Mouse (Mus musculus) testis, adult 2 months (tissue): ENCODE measurements around the gene Pik3cd. TPM values are rescaled to one million over a fixed set of nuclear protein-coding genes. Genes with fewer than 3 reads are reported as not detected.

Experiments used
- H3K27ac ChIP-seq: fragments of 200-500 bp; 2 replicates; pipeline ENCODE4 v1.5.1; 2012; ENCODE audit warnings: low read depth, low read length; ENCODE audit not compliant: control insufficient read depth, insufficient read depth
- H3K27me3 ChIP-seq: fragments of 200-500 bp; 2 replicates; pipeline ENCODE4 v1.6.1; 2012; ENCODE audit warnings: mild to moderate bottlenecking, low read length, moderate library complexity; ENCODE audit not compliant: control insufficient read depth, insufficient read depth
- H3K36me3 ChIP-seq: fragments of 200-500 bp; 2 replicates; pipeline ENCODE4 v1.6.1; 2012; ENCODE audit warnings: mild to moderate bottlenecking, low read length; ENCODE audit not compliant: control insufficient read depth, insufficient read depth
- H3K4me1 ChIP-seq: fragments of 200-500 bp; 2 replicates; pipeline ENCODE4 v1.6.1; 2012; ENCODE audit warnings: low read length; ENCODE audit not compliant: control insufficient read depth, insufficient read depth
- H3K4me3 ChIP-seq: fragments of 200-500 bp; 2 replicates; pipeline ENCODE4 v1.5.1; 2012; ENCODE audit warnings: low read depth, mild to moderate bottlenecking, low read length, moderate library complexity, mixed read lengths; ENCODE audit not compliant: control insufficient read depth
- CTCF ChIP-seq: fragments of 200-500 bp; IDR thresholded peaks from 2 replicates; pipeline ENCODE4 v1.5.1; 2012; ENCODE audit warnings: low read depth, mild to moderate bottlenecking, inconsistent platforms, low read length, moderate library complexity; ENCODE audit not compliant: control insufficient read depth, insufficient read depth, insufficient replicate concordance
- POLR2A ChIP-seq: fragments of 200-500 bp; IDR thresholded peaks from 2 replicates; pipeline ENCODE4 v1.6.1; 2012; ENCODE audit warnings: low read depth, mild to moderate bottlenecking, inconsistent platforms, low read length, moderate library complexity; ENCODE audit not compliant: control insufficient read depth
- polyA plus RNA-seq: library from polyadenylated mRNA; depleted of rRNA; stranded (reverse); fragments of >200 nt; gene quantifications from 2 replicates; pipeline ENCODE4 v1.2.3, GENCODE M21; 2012

Gene Pik3cd
- polyA plus RNA-seq, 1 experiment, result 27.7 TPM

DNA sequence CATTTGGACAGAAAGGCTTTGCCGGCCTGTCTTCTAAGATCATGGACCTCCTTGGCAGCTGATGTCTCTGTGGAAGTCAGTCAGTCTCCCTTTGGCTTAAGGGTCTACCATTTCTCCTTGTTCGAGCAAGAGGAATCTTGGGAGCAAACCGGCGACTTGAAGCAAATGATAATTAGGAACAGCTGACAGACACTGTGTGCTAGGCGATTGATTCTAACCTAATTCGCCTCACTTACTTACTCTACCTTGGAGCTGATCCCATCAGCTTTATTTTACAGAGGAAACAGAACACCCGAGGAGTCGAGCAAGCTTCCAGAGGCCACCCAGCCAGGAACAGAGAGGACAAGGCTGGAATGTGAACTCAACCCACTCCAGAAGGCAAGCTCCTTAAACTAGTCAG, 11.0 kb downstream of the Pik3cd start:
- no peak for TF ChIP-seq CTCF
- TF ChIP-seq POLR2A, result no peak
- Histone ChIP-seq H3K4me1 (no peaks in the 10 kb centered on the region; the same call in 1 of the 2 replicates), H3K27ac (peak overlapping the region; percentile 10), H3K27me3 (no peaks in the 10 kb centered on the region), H3K36me3 (no peaks in the 10 kb centered on the region), H3K4me3 (no peak overlapping the region)

DNA sequence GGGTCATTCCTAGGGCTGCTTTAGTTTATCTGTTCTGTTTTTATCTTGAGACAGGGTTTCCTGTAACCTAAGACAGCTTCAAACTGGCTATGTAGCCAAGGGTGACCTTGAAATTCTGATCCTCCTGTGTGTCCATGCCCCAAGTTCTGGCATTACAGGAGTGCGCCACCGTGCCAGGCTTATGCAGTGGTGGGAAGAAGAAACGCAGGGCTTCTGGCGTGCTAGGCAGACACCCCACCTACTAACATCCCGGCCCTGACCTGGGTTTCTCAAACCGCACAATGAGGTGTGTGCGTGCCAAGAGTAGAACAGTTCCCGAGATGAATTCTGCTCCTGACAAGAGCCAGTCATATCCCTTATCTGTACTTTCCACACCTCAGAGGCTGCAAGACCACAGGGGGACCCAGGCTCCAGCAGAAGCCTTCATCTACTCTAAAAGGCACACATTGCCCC, 11.5 kb downstream of the Pik3cd start:
- H3K4me3 ChIP-seq, result no peak overlapping the region
- peak overlapping the region; percentile 10 for H3K27ac ChIP-seq
- H3K4me1 ChIP-seq, result no peaks in the 10 kb centered on the region
- no peaks in the 10 kb centered on the region for H3K36me3 ChIP-seq
- TF ChIP-seq CTCF (no peak), POLR2A (no peak)
- no peaks in the 10 kb centered on the region for H3K27me3 ChIP-seq

DNA sequence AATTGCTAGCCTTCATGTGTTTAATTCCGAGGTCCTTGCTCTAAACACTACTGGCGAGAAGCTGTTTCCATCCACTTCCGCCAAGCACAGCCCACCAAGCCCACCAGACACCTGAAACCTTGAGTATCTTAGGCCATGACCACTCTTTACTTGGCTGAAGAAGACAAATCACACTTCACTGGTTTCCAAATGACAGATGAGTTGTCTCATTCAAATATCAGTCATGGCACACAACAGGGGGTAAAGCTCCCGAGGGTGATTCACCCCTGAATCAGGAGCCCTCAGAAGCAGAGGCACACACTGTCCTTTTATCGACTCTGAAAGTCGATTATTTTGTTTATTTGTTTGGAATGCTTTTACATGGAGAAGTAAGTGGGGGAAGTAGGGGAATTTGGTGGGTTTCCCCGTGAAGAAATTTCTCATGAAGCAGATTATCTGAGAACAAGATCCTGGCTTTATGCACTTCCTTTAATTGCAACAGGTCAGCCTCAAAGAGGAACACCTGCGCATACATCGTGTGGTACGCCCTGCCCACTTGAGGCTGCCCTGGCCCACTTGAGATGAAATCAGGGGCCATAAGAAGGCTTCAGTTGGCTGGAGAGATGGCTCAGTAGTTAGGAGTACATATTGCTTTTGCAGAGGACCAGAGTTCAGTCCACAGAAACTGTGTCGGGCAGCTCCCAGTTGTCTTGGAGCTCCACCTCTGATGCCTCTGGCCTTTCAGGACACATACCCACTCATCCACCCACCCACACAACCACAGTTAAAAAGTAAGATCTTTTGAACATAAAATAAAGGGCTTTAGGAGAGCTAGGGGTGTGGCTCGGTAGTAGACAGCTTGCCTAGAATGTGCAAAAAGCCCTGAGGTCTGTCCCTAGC, 12.3 kb downstream of the Pik3cd start:
- H3K4me1 ChIP-seq, result no peaks in the 10 kb centered on the region
- no peak overlapping the region for H3K27ac ChIP-seq
- H3K36me3 ChIP-seq, result no peaks in the 10 kb centered on the region
- TF ChIP-seq CTCF, result no peak
- TF ChIP-seq POLR2A, result no peak
- H3K27me3 ChIP-seq, result no peaks in the 10 kb centered on the region
- no peak overlapping the region for H3K4me3 ChIP-seq

DNA sequence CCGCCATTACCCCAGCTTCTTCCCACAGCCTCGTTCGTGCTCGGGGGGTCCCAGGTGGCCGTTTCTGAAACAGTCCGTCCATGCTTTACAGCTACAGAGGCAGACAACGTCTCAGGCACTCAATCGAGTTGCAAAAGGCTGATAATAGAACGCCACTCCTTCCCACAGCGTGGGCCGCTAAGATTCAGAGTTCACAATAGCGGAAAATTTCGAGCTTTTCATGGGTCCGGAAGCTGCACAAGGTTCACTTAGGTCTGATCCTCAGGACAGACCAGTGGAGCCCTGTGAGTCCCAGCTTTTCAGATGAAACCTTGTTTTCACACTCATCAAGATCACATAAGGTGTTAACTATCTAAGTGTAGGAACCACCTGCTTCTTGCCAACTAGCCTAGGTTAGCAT, 13.5 kb downstream of the Pik3cd start:
- Histone ChIP-seq H3K4me3 (no peak overlapping the region), H3K27ac (no peak overlapping the region), H3K36me3 (no peaks in the 10 kb centered on the region), H3K4me1 (no peaks in the 10 kb centered on the region), H3K27me3 (no peaks in the 10 kb centered on the region)
- TF ChIP-seq CTCF, result no peak
- no peak for TF ChIP-seq POLR2A

DNA sequence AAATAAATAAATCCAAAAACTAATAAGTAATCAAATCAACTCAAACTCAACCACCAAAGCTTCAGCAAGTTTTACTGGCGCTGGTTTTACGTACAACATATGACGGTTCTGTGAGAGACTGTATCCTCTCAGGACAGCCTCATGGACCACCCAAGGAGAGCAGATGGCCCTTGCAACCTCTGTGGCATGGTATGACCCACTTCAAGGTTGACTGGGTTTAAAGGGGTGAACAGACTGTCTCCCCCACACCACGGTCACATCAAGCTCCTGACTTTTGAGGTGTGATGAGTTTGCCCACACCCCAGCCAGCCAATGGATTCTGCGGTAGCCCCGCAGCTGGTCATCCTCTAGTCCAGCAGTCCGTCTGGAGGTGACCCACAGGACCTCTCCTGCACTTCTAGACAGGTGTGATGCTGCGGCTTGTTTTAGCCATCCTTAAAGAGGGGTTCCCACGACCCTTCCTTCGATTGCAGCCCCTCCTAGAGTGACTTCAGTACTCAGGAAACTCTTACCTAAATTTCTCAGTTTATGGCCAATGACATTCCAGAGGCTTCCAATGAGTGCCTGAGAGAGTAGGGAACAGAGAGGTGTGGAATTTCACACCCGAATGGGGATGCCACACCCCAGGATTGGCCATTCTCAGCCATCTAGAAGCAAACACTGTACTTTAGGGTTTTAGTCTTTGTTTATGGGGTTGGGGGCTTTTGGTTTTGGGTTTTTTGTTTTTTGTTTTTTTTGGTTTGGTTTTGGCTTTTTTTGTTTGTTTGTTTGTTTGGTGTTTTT, 17.3 kb downstream of the Pik3cd start:
- Histone ChIP-seq H3K27me3 (no peaks in the 10 kb centered on the region), H3K4me1 (no peaks in the 10 kb centered on the region), H3K4me3 (no peak overlapping the region), H3K27ac (no peak overlapping the region), H3K36me3 (no peaks in the 10 kb centered on the region)
- TF ChIP-seq CTCF, result no peak
- no peak for TF ChIP-seq POLR2A

DNA sequence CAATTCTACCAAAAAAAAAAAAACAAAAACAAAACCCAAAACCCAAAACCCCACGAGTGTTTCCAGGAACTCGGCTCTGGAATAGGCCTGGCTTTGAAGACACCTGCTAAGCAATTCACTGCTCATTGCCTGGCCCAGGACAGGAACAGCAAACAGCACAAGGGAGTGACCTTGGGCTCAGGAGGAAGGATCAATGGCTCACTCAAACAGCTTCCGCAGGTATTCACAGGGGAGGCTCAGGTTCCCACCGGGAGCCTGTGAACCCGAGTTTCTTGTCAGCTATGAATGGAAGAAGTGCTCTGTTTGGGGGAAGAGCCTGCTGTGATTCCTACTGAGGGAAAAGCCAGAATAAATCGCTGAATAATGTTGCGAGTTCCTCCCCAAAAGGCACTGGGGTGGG, 18.5 kb downstream of the Pik3cd start:
- Histone ChIP-seq H3K27me3 (no peaks in the 10 kb centered on the region), H3K27ac (no peak overlapping the region), H3K4me1 (no peaks in the 10 kb centered on the region), H3K36me3 (no peaks in the 10 kb centered on the region), H3K4me3 (no peak overlapping the region)
- TF ChIP-seq POLR2A, result no peak
- no peak for TF ChIP-seq CTCF
